Mouse (Mus musculus) Patski (cell line): ENCODE results near the gene E330009J07Rik. TPM values are rescaled to one million over a fixed set of nuclear protein-coding genes. Genes with fewer than 3 reads are reported as not detected.

ENCODE experiments used
- ATAC-seq: fragments of 100-300 bp; one replicate; pipeline ENCODE4 v1.8.0; 2021
- CTCF ChIA-PET: fragments of 350-600 bp; sonication (Branson Sonifier 250); formaldehyde crosslinking; loops from one replicate; lab custom pipeline; 2022; ENCODE audit warnings: inconsistent platforms; lab: Charles Lee
- POLR2A ChIA-PET: fragments of 350-600 bp; sonication (Branson Sonifier 250); formaldehyde crosslinking; loops from one replicate; lab custom pipeline; 2022; ENCODE audit warnings: antibody characterized with exemption, inconsistent platforms; lab: Charles Lee
- DNase-seq: peaks from one replicate; pipeline ENCODE4 v3.0.0-alpha.2; 2011; ENCODE audit warnings: low read depth, low spot score
- H3K27me3 ChIP-seq: fragments of 371-371 bp; one replicate; pipeline ENCODE4 v1.5.1; 2021
- CTCF ChIP-seq: fragments of 100-300 bp; IDR thresholded peaks from one replicate; pipeline ENCODE4 v1.5.1; 2021
- in situ Hi-C: fragments of 300-500 bp; cut with MboI; formaldehyde crosslinking; loops from 3 replicates; pipeline ENCODE4 v1.11.1; 2018; ENCODE audit warnings: low pct_unique_long_range_greater_than_20kb, mixed read lengths
- polyA plus RNA-seq: library from polyadenylated mRNA; unstranded; gene quantifications from one replicate; pipeline ENCODE4 v1.2.3, GENCODE M21; 2021

E330009J07Rik gene
- polyA plus RNA-seq, 1 experiment from 2014 or later = 4.3 TPM

GRCm38 (mm10) chr6:40441755-40442154 lies 5.8 kb upstream of the E330009J07Rik start:
- ATAC-seq (no peak), DNase-seq (no peak)
- ChIA-PET POLR2A (no interaction called here), CTCF (no interaction called here)
- in situ Hi-C loops = no loop called here
- H3K27me3 ChIP-seq = peaks cover 56% of the 10 kb centered on the region
- peak; percentile 32 for TF ChIP-seq CTCF

GRCm38 (mm10) chr6:40441276-40441675 lies 5.3 kb upstream of the E330009J07Rik start:
- in situ Hi-C loops = no loop called here
- POLR2A ChIA-PET = no interaction called here
- H3K27me3 ChIP-seq = peaks cover 57% of the 10 kb centered on the region
- no peak for ATAC-seq
- TF ChIP-seq CTCF = no peak
- no peak for DNase-seq
- CTCF ChIA-PET = interaction anchor here (1.1 kb wide), 1 partner anchor 8 kb away, joined by 3 read pairs; no protein-coding TSS in a partner anchor

GRCm38 (mm10) chr6:40439731-40440130 lies 3.8 kb upstream of the E330009J07Rik start:
- in situ Hi-C loops = no loop called here
- POLR2A ChIA-PET = no interaction called here
- CTCF ChIA-PET = no interaction called here

GRCm38 (mm10) chr6:40438936-40439335 lies 3.0 kb upstream of the E330009J07Rik start, which contains the start of gene Wee2:
Wee2 (plus strand) TSS chr6:40439088.
- no peak for ATAC-seq
- no peak for DNase-seq
- ChIA-PET POLR2A (no interaction called here), CTCF (no interaction called here)
- H3K27me3 ChIP-seq = peaks cover 54% of the 10 kb centered on the region
- in situ Hi-C loops = no loop called here
- no peak for TF ChIP-seq CTCF

More at GRCm38 (mm10) chr6:40439731-40440130, 3.8 kb upstream of the E330009J07Rik start:
- ATAC-seq (no peak), DNase-seq (no peak)
- TF ChIP-seq CTCF = no peak
- peaks cover 58% of the 10 kb centered on the region for H3K27me3 ChIP-seq

GRCm38 (mm10) chr6:40435151-40436046 lies 536 bp downstream of the E330009J07Rik start:
- in situ Hi-C loops = no loop called here
- CTCF ChIA-PET = interaction anchor here (3.3 kb wide), 1 partner anchor 12 kb away, joined by 21 read pairs; no protein-coding TSS in a partner anchor

GRCm38 (mm10) chr6:40434697-40435096 lies 1.2 kb downstream of the E330009J07Rik start:
- ChIA-PET POLR2A (no interaction called here), CTCF (interaction anchor here (3.3 kb wide), 1 partner anchor 11 kb away, joined by 21 read pairs; no protein-coding TSS in a partner anchor)
- H3K27me3 ChIP-seq = peaks cover 34% of the 10 kb centered on the region
- in situ Hi-C loops = no loop called here
- DNase-seq (no peak), ATAC-seq (no peak)
- TF ChIP-seq CTCF = no peak

More at GRCm38 (mm10) chr6:40435151-40436046, 536 bp downstream of the E330009J07Rik start:
- POLR2A ChIA-PET = interaction anchor here (0.6 kb wide), 1 partner anchor 27 kb away, joined by 4 read pairs; no protein-coding TSS in a partner anchor
- ATAC-seq = peak; percentile 60
- DNase-seq = no peak
- H3K27me3 ChIP-seq = peaks cover 37% of the 10 kb centered on the region
- no peak for TF ChIP-seq CTCF

GRCm38 (mm10) chr6:40432346-40433275 lies 3.3 kb downstream of the E330009J07Rik start:
- in situ Hi-C loops = no loop called here
- TF ChIP-seq CTCF = no peak
- DNase-seq = no peak
- no peak for ATAC-seq
- peaks cover 13% of the 10 kb centered on the region for H3K27me3 ChIP-seq
- POLR2A ChIA-PET = no interaction called here
- CTCF ChIA-PET = no interaction called here

- in situ Hi-C loops = no loop called here
- peaks cover 10% of the 10 kb centered on the region for H3K27me3 ChIP-seq
- ChIA-PET POLR2A (no interaction called here), CTCF (no interaction called here)
- ATAC-seq = no peak
- no peak for DNase-seq
- TF ChIP-seq CTCF = no peak
Observed at GRCm38 (mm10) chr6:40431812-40432211, 4.1 kb downstream of the E330009J07Rik start.

- ATAC-seq = no peak
- in situ Hi-C loops = no loop called here
- TF ChIP-seq CTCF = no peak
- ChIA-PET POLR2A (no interaction called here), CTCF (no interaction called here)
- peaks cover 8% of the 10 kb centered on the region for H3K27me3 ChIP-seq
- no peak for DNase-seq
Observed at GRCm38 (mm10) chr6:40431356-40431755, 4.6 kb downstream of the E330009J07Rik start.

- ChIA-PET POLR2A (no interaction called here), CTCF (no interaction called here)
- DNase-seq (no peak), ATAC-seq (no peak)
- no peak for TF ChIP-seq CTCF
- in situ Hi-C loops = no loop called here
- peaks cover 6% of the 10 kb centered on the region for H3K27me3 ChIP-seq
Observed at GRCm38 (mm10) chr6:40430878-40431277, 5.1 kb downstream of the E330009J07Rik start.
